Mouse (Mus musculus): Measurements from ENCODE around the gene Sec14l1.
A peak's percentile ranks its signal among the peaks of the same experiment; 100 is the strongest.

Gene Sec14l1

GRCm38 (mm10) chr11:117129473-117129872 lies 14.5 kb downstream of the Sec14l1 start:
- DNase-seq (ENCODE audit: low spot score), result no peak

GRCm38 (mm10) chr11:117130068-117130467 lies 15.1 kb downstream of the Sec14l1 start:
- no peak for DNase-seq (ENCODE audit: low spot score)

- DNase-seq (ENCODE audit: low spot score), result no peak
These were observed 15.9 kb downstream of the Sec14l1 start for GRCm38 (mm10) chr11:117130888-117131287.

- DNase-seq (ENCODE audit: low spot score), result no peak
These were observed 16.5 kb downstream of the Sec14l1 start for GRCm38 (mm10) chr11:117131450-117131849.

GRCm38 (mm10) chr11:117134776-117135387 lies 19.9 kb downstream of the Sec14l1 start:
- peak; percentile 60 for DNase-seq (ENCODE audit: low spot score)

- no peak for DNase-seq (ENCODE audit: low spot score)
These were observed 20.7 kb downstream of the Sec14l1 start for GRCm38 (mm10) chr11:117135457-117136290.

GRCm38 (mm10) chr11:117136880-117137279 lies 21.9 kb downstream of the Sec14l1 start:
- DNase-seq (ENCODE audit: low spot score), result no peak

GRCm38 (mm10) chr11:117138213-117138761 lies 23.3 kb downstream of the Sec14l1 start:
- DNase-seq (ENCODE audit: low spot score), result no peak

- DNase-seq (ENCODE audit: low spot score), result no peak
These were observed 24.0 kb downstream of the Sec14l1 start for GRCm38 (mm10) chr11:117138795-117139463.

- DNase-seq (ENCODE audit: low spot score), result no peak
These were observed 26.5 kb downstream of the Sec14l1 start for GRCm38 (mm10) chr11:117141376-117142001.

- DNase-seq (ENCODE audit: low spot score), result no peak
These were observed 27.5 kb downstream of the Sec14l1 start for GRCm38 (mm10) chr11:117142507-117142906.

GRCm38 (mm10) chr11:117145451-117146117 lies 30.6 kb downstream of the Sec14l1 start:
- DNase-seq (ENCODE audit: low spot score), result no peak

- DNase-seq (ENCODE audit: low spot score), result no peak
These were observed 31.1 kb downstream of the Sec14l1 start for GRCm38 (mm10) chr11:117146118-117146506.

- DNase-seq (ENCODE audit: low spot score), result no peak
These were observed 32.0 kb downstream of the Sec14l1 start for GRCm38 (mm10) chr11:117146776-117147536.

GRCm38 (mm10) chr11:117148893-117149685 lies 34.1 kb downstream of the Sec14l1 start:
- no peak for DNase-seq (ENCODE audit: low spot score)

- DNase-seq (ENCODE audit: low spot score), result no peak
These were observed 35.5 kb downstream of the Sec14l1 start for GRCm38 (mm10) chr11:117150467-117150966.

GRCm38 (mm10) chr11:117151461-117151860 lies 36.5 kb downstream of the Sec14l1 start:
- no peak for DNase-seq (ENCODE audit: low spot score)

GRCm38 (mm10) chr11:117152541-117152940 lies 37.6 kb downstream of the Sec14l1 start:
- no peak for DNase-seq (ENCODE audit: low spot score)

GRCm38 (mm10) chr11:117153553-117153952 lies 38.6 kb downstream of the Sec14l1 start:
- DNase-seq (ENCODE audit: low spot score), result no peak
